Mouse (Mus musculus) limb, embryonic 10.5 days (tissue): Measurements from ENCODE around the gene Adm2. TPM values are rescaled to one million over a fixed set of nuclear protein-coding genes. Genes with fewer than 3 reads are reported as not detected.
A peak's percentile ranks its signal among the peaks of the same experiment; 100 is the strongest.

Source experiments
- DNase-seq: peaks from one replicate; pipeline ENCODE4 v3.0.0-alpha.2; 2017; ENCODE audit warnings: low spot score
- H3K27ac ChIP-seq: fragments of 300-500 bp; sonication (generic); 2 replicates; pipeline ENCODE4 v1.5.1; 2016; ENCODE audit warnings: mild to moderate bottlenecking
- H3K27me3 ChIP-seq: fragments of 300-500 bp; sonication (generic); 2 replicates; pipeline ENCODE4 v1.6.1; 2016; ENCODE audit warnings: low read depth, mild to moderate bottlenecking; ENCODE audit not compliant: poor library complexity, severe bottlenecking
- H3K36me3 ChIP-seq: fragments of 300-500 bp; sonication (generic); 2 replicates; pipeline ENCODE4 v1.6.1; 2016; ENCODE audit warnings: mild to moderate bottlenecking, moderate library complexity
- H3K4me1 ChIP-seq: fragments of 300-500 bp; sonication (generic); 2 replicates; pipeline ENCODE4 v1.6.1; 2016
- H3K4me3 ChIP-seq: fragments of 300-500 bp; sonication (generic); 2 replicates; pipeline ENCODE4 v1.5.1; 2016; ENCODE audit warnings: mild to moderate bottlenecking, moderate library complexity
- H3K9me3 ChIP-seq: fragments of 300-500 bp; sonication (generic); replicated peaks from 2 replicates; pipeline ENCODE4 v1.6.1; 2016; ENCODE audit warnings: mild to moderate bottlenecking
- WGBS: fragments of 180-500 bp; shearing (Covaris S2); methylation state at CpG from one replicate; pipeline ENCODE4 v1.1.7; 2016; 5-methylcytosine and 5-hydroxymethylcytosine counted together
- polyA plus RNA-seq: library from polyadenylated mRNA; unstranded; fragments of >200 nt; fragmentation: Nextera tagmentation; extraction: Ambion mirVana; gene quantifications from 2 replicates; pipeline ENCODE4 v1.2.1, GENCODE M21; 2016

Adm2 gene
- polyA plus RNA-seq, 1 experiment from 2014 or later, result 0.18 TPM

DNA sequence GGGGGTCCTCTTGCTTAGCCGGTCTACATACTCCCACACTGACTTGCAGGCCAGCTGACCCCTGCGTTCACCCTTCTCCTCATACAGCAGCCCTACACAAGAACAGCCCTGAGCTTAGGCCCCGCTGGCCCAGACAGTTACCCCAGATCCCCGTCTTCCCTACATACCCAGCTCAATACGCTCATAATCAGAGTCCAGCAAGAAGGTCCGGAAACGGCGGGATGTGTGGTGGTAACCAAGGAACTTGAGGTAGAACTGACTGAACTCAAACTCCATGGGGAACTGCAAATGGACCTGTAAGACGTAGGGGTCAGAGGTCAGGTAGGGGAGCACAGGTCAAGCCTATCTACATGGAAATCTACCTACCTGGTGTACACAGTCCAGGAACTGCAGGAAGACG lies 28.7 kb upstream of the Adm2 start:
- H3K4me3 ChIP-seq, result no peak overlapping the region
- no peaks in the 10 kb centered on the region for H3K27me3 ChIP-seq
- WGBS, result 92% methylated on average over 10 of the region's 10 CpGs
- H3K27ac ChIP-seq, result no peak overlapping the region
- H3K36me3 ChIP-seq, result peaks cover 96% of the 10 kb centered on the region
- no peak for DNase-seq
- no peaks in the 10 kb centered on the region for H3K4me1 ChIP-seq
- H3K9me3 ChIP-seq, result no peaks in the 10 kb centered on the region

DNA sequence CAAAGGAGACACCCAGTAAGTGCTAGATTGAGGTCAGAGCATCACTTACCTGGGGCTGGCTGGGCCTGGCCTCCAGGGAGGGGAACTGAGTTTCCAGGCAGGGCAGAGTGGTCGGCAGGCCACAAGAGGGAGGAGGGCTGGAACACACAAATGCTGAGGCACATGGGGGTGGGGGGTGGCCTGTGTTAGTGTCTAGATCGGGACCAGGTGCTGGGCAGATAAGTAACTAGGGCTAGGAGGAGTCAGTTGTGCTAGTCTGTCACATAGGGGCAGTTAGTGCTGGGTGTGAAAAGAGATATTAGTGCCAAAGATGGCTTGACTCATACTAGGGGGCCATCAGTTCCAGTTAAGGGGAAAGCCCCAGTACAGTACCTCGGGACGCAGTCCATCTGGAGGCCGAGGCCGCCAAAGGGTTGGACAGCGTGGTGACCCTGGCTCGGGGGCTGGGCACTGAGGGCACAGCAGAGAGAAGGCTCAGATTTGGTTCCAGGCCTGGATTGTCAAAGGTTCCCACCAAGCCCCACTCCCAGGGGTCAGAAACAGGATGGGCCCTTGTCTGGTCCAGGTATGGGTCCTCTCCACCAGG lies 26.8 kb upstream of the Adm2 start:
- 94% methylated on average over 8 of the region's 8 CpGs for WGBS

DNA sequence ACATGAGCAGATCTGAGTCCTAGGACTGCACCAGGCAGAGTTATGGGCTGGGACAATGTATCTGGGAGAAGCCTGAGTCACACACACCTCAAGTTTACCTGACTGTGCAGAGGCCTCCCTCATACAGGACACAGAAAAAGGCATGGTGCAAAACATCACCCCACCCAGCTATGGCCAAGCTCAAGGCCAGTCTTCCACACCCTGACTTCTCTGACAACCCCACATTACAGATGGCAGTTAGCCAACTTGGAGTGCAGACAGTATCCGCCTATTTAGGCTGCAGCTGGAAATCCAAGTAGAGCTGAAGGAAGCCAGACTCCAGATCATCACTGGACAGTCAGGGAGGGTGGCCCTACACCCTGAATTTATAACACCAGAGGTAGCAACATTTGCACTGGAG lies 26.1 kb upstream of the Adm2 start:
- WGBS, result 86% methylated on average over 1 of the region's 1 CpGs
- Histone ChIP-seq H3K36me3 (peaks cover 95% of the 10 kb centered on the region), H3K4me3 (no peak overlapping the region), H3K27me3 (no peaks in the 10 kb centered on the region), H3K27ac (no peak overlapping the region), H3K4me1 (no peaks in the 10 kb centered on the region), H3K9me3 (no peaks in the 10 kb centered on the region)
- no peak for DNase-seq

More for the DNA sequence above, 26.8 kb upstream of the Adm2 start:
- no peak overlapping the region for H3K4me3 ChIP-seq
- no peak for DNase-seq
- peaks cover 95% of the 10 kb centered on the region for H3K36me3 ChIP-seq
- H3K27me3 ChIP-seq, result no peaks in the 10 kb centered on the region
- H3K9me3 ChIP-seq, result no peaks in the 10 kb centered on the region
- H3K4me1 ChIP-seq, result no peaks in the 10 kb centered on the region
- H3K27ac ChIP-seq, result no peak overlapping the region

DNA sequence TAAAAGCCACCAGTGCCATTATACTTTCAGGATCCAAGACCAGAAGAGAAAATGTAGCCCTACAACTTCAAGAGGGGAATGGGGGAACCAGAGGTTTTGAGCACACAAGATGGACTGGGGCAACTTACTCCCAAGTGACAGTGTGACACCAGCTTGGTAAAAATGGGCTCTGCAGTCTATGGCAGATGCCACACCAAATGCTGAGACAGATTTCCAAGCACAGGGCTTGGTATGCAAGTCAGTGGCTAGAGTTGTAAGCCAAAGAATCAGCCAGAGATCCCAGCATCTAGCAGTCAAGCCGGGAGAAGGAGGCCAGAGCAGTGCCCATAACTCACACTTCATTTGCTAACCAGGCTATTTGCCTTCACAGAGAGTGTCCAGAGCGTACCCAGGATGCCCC lies 24.8 kb upstream of the Adm2 start:
- peaks cover 95% of the 10 kb centered on the region for H3K36me3 ChIP-seq
- 92% methylated on average over 2 of the region's 2 CpGs for WGBS
- no peak overlapping the region for H3K4me3 ChIP-seq
- H3K27me3 ChIP-seq, result no peaks in the 10 kb centered on the region
- DNase-seq, result no peak
- H3K27ac ChIP-seq, result no peak overlapping the region
- no peaks in the 10 kb centered on the region for H3K9me3 ChIP-seq
- no peaks in the 10 kb centered on the region for H3K4me1 ChIP-seq

DNA sequence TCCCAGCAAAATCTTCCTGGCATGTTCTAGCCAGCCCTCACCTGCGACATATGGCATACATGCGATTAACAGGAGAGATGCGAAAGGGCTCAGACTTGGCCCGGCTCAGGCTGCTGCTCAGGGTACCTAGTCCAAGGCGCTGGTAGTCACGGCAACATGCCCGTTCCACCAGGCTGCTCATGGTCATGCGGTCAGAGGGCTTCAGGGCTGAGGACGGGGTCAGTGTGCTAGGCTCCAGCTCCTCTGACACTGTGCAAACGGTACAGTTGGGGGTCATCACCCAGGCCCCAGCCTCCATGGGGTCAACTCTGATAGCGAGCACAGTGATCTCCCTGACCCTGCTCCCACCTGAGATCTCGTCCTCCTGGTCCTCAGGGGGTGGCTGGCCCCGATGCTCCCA lies 22.3 kb upstream of the Adm2 start:
- H3K9me3 ChIP-seq, result no peaks in the 10 kb centered on the region
- H3K4me1 ChIP-seq, result no peaks in the 10 kb centered on the region
- DNase-seq, result no peak
- H3K27me3 ChIP-seq, result no peaks in the 10 kb centered on the region
- H3K36me3 ChIP-seq, result peaks cover 95% of the 10 kb centered on the region
- H3K27ac ChIP-seq, result no peak overlapping the region
- no peak overlapping the region for H3K4me3 ChIP-seq
- 94% methylated on average over 13 of the region's 13 CpGs for WGBS

DNA sequence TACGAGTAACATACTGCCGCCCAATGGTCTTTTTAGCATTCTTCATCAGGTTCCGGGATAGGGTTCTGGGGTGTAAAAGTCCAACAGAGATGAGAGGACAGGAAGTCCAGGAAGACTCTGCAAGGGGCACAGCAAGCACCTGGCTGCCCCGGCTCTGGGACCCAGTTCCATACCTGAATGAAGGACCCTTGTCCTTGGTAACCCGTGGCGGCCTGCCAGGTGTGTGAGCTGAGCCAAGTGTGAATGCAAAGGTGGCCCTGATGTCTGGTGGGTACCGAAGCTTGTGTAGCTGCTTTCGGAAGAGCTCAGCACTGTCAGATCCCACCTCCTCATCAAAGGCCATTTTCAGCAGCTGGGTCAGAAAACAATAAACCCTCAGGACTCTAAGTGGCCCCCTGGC lies 21.9 kb upstream of the Adm2 start:
- H3K4me1 ChIP-seq, result no peaks in the 10 kb centered on the region
- peaks cover 95% of the 10 kb centered on the region for H3K36me3 ChIP-seq
- no peak overlapping the region for H3K27ac ChIP-seq
- H3K4me3 ChIP-seq, result no peak overlapping the region
- no peaks in the 10 kb centered on the region for H3K9me3 ChIP-seq
- DNase-seq, result no peak
- WGBS, result 96% methylated on average over 8 of the region's 8 CpGs
- no peaks in the 10 kb centered on the region for H3K27me3 ChIP-seq

DNA sequence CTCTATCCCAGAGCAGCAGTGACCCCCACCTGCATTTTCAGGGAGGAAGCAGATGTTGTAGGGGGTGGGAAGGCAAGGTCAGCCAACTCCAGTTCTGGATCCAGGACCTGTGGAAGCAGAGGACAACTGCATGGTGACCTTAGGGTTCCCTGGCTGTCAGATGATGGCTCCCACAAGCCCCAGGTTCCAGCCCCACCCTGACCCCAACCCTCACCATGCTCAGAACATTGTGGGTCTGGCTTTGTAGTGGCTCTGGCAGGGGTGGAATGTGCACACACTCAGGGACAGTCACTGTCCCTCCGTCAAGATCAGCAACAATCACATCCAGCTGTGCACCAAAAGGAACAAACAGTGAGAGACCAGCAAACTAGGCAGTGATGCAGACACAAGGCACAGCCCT lies 16.6 kb upstream of the Adm2 start:
- no peak for DNase-seq
- Histone ChIP-seq H3K36me3 (peaks cover 73% of the 10 kb centered on the region), H3K9me3 (no peaks in the 10 kb centered on the region), H3K27ac (no peak overlapping the region), H3K27me3 (no peaks in the 10 kb centered on the region), H3K4me1 (0 out of 2 replicates have a peak, but pooled peaks cover 7% of the 10 kb centered on the region), H3K4me3 (no peak overlapping the region)
- whole genome bisulfite sequencing, result 62% methylated on average over 1 of the region's 1 CpGs

DNA sequence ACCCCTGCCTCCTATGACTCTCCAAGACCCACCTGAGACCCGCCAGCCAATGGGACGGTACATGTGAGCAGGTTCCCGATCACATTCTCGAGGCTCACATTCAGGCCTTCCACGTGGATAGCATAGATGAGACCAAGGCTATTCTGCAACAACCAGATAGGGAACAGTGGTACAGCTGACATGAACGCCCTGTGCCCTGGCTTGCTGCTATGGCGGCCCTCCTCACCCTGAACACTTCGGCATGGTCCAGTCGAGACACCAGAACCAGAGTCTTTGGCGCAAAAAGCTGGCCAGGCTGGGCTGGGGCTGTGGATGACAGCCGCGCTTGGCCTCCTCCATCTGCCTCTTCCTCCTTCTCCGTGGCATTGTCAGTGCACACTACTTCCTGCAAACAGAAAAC lies 15.1 kb upstream of the Adm2 start:
- H3K9me3 ChIP-seq, result no peaks in the 10 kb centered on the region
- no peaks in the 10 kb centered on the region for H3K27me3 ChIP-seq
- WGBS, result 93% methylated on average over 13 of the region's 13 CpGs
- no peak overlapping the region for H3K27ac ChIP-seq
- no peak overlapping the region for H3K4me3 ChIP-seq
- H3K4me1 ChIP-seq, result 0 out of 2 replicates have a peak, but pooled peaks cover 9% of the 10 kb centered on the region
- DNase-seq, result no peak
- H3K36me3 ChIP-seq, result peaks cover 58% of the 10 kb centered on the region

DNA sequence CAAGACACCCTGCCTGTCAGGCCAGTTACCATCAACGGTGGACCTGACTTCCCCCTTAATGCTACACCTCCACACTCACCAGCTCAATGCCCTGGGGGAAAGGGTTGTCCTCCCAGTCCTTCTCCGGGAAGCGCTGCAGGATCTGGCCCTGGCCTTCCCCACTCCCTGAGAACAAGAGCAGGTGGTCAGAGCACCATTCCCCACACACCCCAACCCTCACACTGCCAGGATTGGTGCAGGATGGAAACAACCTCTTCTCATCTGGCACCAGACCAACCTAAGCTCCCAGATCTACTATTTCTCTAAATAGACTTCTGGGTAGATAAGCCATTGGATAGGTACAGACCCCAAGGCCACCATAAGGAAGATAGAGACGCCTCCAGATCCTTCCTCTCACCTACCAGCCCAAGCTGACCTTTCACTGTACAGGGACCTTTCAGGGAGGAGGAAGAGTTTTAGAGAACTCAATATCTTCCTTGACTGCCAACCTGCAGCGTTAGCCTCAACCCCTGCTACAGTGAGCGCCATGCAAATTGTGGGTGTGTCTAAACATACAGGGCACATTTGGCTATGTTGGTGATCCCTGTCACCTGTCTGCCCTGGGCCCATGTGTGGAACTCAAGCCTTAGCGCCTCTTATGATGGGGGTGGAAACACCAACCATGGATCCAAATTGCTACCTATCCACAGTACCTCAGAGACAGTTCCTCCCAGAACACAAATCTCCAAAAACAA lies 13.9 kb upstream of the Adm2 start:
- H3K27ac ChIP-seq, result no peak overlapping the region
- peaks cover 47% of the 10 kb centered on the region for H3K36me3 ChIP-seq
- WGBS, result 83% methylated on average over 7 of the region's 7 CpGs
- H3K9me3 ChIP-seq, result no peaks in the 10 kb centered on the region
- DNase-seq, result no peak
- H3K27me3 ChIP-seq, result no peaks in the 10 kb centered on the region
- peaks cover 19% of the 10 kb centered on the region for H3K4me1 ChIP-seq
- no peak overlapping the region for H3K4me3 ChIP-seq

DNA sequence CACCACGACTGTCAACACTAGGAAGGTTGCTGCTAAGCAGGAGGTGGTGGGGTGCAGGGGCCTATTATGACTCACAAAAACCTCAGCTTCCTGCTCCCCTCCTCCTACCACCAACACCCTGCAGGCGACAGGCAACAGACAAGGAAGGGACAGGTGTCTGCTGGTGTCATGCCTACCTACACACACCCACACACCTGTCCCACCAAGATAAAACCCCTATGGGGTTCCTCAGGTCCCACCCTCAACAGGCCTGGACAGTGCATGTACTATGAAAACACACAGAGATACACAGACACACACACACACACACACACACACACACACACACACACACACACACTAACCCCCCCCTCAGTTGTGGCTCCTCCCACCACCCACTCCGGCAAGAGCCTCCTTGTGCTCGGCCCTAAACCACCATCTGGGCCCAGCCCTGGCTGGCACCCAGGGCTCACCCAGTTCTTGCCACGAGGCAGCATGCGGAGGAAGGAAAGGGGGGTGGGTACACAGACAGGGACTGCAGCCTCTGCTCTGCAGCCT lies 12.5 kb upstream of the Adm2 start:
- peaks cover 33% of the 10 kb centered on the region for H3K36me3 ChIP-seq
- WGBS, result 77% methylated on average over 6 of the region's 6 CpGs
- H3K27me3 ChIP-seq, result no peaks in the 10 kb centered on the region
- no peak overlapping the region for H3K27ac ChIP-seq
- peaks cover 29% of the 10 kb centered on the region for H3K4me1 ChIP-seq
- no peak overlapping the region for H3K4me3 ChIP-seq
- no peak for DNase-seq
- H3K9me3 ChIP-seq, result no peaks in the 10 kb centered on the region

DNA sequence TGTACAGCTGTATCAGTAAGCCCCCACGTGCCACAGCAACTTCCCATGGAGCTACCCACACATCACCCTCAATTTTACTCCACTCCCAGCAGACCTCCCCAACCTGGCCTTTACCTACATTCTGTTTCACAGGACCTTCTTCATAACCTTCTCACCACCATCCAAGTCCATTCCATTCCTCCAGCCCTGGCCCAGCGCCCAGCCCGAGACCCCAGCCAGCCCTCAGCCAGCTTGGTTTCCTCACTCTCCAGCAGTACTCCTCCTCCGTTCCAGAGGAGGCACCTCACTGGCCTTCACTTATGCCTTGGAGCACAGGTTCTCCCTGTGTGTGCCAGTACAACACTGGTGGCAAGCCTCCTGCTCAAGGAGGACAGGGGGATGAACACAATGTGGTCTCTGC lies 9.2 kb upstream of the Adm2 start:
- 0 out of 2 replicates have a peak, but pooled peaks cover under 1% of the 10 kb centered on the region for H3K36me3 ChIP-seq
- peak overlapping the region; percentile 78 for H3K4me3 ChIP-seq
- peaks cover 36% of the 10 kb centered on the region for H3K4me1 ChIP-seq
- DNase-seq, result no peak
- no peaks in the 10 kb centered on the region for H3K9me3 ChIP-seq
- WGBS, result 74% methylated on average over 4 of the region's 4 CpGs
- H3K27me3 ChIP-seq, result no peaks in the 10 kb centered on the region
- H3K27ac ChIP-seq, result no peak overlapping the region

DNA sequence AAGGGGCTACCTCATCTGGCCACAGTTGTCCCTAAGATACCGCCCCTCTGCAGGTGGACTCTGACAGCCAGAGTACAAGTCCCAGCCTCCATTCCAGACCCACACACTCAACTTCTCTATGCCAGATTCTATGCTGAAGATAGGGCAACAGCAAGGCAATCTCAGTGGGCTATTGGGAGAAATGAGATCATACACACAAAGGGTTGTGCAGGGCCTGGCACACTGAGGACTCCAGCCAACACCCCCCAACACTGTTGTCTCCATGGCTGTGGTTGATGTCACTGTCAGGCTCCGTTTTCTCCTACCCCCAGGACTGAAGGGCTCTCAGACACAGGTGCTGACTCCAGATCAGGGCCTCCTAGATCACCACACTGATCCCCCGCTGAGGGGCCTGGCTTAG lies 8.4 kb upstream of the Adm2 start:
- DNase-seq, result no peak
- Histone ChIP-seq H3K9me3 (no peaks in the 10 kb centered on the region), H3K36me3 (no peaks in the 10 kb centered on the region), H3K27me3 (no peaks in the 10 kb centered on the region), H3K27ac (peak overlapping the region; percentile 88), H3K4me1 (peaks cover 36% of the 10 kb centered on the region), H3K4me3 (peak overlapping the region; percentile 78)
- 34% methylated on average over 3 of the region's 3 CpGs for whole genome bisulfite sequencing

DNA sequence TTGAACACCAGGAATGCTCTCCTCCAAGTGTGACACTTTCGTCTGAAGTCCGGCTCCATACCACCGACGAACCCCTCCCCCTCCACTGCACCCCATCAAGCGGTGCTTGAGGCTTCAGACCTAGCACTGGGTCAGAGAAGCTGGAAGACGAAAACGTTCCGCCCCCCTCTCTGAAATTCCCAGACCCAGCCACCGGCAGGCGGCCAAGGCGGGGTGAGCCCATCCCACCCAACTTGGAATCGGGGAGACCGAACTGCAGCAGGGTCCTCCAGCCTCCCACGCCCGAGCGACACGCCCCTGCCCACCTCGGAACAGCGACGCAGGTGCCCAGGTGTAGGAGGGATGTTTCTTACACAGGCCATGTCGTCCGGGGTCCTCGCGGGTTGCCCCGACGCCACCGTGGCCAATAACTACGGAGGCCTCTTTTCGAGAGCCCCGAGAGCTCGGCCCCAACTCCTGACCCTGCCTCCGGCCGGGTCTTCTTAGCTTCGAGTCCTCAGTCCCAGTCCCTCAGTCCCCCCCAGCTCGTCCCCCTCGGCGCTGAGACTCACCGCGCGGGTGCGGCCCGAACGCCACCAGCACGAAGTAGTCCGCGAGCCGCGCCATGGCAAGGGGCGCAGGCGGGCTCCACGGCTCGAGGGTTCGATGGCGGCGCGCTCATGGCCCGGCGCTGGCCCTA lies 7.9 kb upstream of the Adm2 start:
- H3K36me3 ChIP-seq, result no peaks in the 10 kb centered on the region
- peak; percentile 58 for DNase-seq
- no peaks in the 10 kb centered on the region for H3K27me3 ChIP-seq
- peak overlapping the region; percentile 78 for H3K4me3 ChIP-seq
- peak overlapping the region; percentile 88 for H3K27ac ChIP-seq
- no peaks in the 10 kb centered on the region for H3K9me3 ChIP-seq
- under 1% methylated on average over 58 of the region's 58 CpGs for WGBS
- H3K4me1 ChIP-seq, result peaks cover 36% of the 10 kb centered on the region
